Mouse (Mus musculus) spleen, postnatal 0 days (tissue): Measurements from ENCODE around the gene Lcp1. TPM values are rescaled to one million over a fixed set of nuclear protein-coding genes. Genes with fewer than 3 reads are reported as not detected.

Experiments used
- polyA plus RNA-seq: library from polyadenylated mRNA; unstranded; fragments of >200 nt; fragmentation: Nextera tagmentation; extraction: Ambion mirVana; gene quantifications from 2 replicates; pipeline ENCODE4 v1.2.1, GENCODE M21; 2015

Lcp1 gene
- 80.3 and 115 TPM in 2 replicates for polyA plus RNA-seq

DNA sequence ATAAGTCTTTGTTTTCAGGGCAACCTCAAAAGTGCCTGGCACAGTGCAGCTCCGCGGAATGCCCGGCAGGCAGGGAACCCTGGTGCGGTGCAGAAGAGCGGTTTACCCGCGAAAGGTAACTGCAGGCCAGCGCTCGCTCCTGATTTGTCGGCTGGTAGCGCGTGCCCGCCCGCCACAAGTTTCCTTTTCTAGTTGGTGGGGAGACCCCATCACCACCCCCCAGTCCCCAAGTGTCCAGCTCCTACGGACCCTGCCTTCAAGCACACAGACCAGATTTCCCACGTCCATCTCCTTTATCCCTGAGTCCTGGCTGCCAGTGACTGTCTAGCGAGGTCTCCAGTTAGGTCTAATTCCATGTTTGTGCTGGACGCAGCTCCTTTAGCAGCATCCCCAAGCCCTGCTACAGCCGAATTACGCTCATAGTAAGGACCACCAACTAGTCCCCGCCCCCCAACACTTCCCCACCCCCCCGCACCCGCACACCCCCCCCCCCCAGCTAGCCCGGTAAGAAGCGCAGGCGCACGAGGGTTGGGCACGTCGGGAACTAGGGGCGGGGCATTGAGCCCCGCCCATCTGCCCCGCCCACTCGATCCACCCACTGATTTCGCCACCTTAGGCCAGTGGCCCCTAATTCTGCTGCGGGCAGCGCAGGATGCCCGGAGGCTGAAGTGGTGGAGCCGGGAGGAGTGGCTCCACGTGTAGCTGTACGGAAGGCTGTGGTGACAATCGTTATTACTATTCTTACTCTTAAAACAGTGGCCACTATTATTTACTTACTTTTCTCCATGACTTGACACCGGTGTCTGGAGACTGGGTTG, at the start of gene Lcp1, which contains the start of gene Lrrc63:
TSS of gene Lcp1 (plus strand) at position 601 of the 818 bp plus-strand sequence.
TSS of gene Lrrc63 (minus strand) at position 381 of the 818 bp plus-strand sequence.

DNA sequence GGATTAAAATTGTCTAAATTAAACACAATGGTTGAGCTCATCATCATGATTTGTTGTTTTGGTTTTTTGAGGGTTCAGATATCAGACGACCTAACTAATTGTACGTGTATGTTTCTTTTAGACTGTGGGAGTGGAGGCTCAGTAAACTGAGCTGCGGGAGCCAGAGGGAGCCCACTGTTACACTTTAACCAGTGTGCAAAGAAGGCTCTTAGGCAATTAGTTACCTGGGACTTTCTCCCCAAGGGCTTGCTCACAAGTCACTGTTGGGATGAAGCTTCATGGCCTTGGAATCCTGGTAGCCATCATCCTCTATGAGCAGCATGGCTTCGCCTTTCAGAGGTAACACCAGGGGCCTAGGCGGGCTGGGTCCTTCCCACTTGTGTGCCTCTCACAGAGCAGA, 111.2 kb downstream of the Lcp1 start, which contains the start of gene Cpb2:
TSS of gene Cpb2 (plus strand) at position 201 of the 400 bp plus-strand sequence.

Other genes starting within 250 kb of the Lcp1 start
- 7.6 and 8.0 TPM in 2 replicates for gene Lrch1, start 183.2 kb upstream of the Lcp1 start, polyA plus RNA-seq
- 1.5 and 1.8 TPM in 2 replicates for gene Rubcnl, start 115.1 kb upstream of the Lcp1 start, polyA plus RNA-seq
- gene Lrrc63, start 220 bp upstream of the Lcp1 start, polyA plus RNA-seq: 0.18 TPM in 1 of 2 replicates, not detected in the other
- gene Cpb2, start 111.2 kb downstream of the Lcp1 start, polyA plus RNA-seq: 0.16 TPM in 1 of 2 replicates, not detected in the other
- 22.0 and 23.7 TPM in 2 replicates for gene Zc3h13, start 153.3 kb downstream of the Lcp1 start, polyA plus RNA-seq